Mouse (Mus musculus): ENCODE measurements at regions not wholly inside any gene's neighbourhood (a gene's known extent, or its start where the extent isn't known, plus 50 kb on each side); places are given as distances from the start of the nearest gene placed in this dataset.
"Not testable (repeated sequence)": the region's sequence is repeated elsewhere in the genome, so short reads cannot be mapped to it uniquely, and the experiment has no call there.

DNA sequence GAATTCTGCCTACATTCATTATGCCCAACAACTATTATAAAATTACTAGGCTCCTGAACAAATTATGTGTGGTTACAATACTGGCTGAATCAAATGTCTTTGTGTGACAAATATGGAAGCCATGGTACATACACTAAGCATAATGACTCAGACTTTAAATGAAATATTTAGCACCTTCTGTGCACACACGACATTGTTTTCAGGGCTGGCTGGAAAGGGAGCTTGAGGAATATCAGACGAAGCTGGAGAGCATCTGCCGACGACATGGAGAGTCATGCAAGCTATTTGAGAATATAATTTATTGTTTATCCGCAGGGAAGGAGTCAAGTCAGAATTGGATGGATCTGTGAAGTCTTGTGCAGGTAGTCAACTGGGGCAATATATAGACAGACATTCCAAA is 955.4 kb upstream of the Gm10801 start:
- intact Hi-C loops (cut with DNase I): loop anchor here (5.0 kb wide), 1 partner anchor 239 kb away; no protein-coding TSS in a partner anchor
- DNase-seq (ENCODE audit: extremely low spot score in 1 of 2, low spot score in 2 of 2): no peak

DNA sequence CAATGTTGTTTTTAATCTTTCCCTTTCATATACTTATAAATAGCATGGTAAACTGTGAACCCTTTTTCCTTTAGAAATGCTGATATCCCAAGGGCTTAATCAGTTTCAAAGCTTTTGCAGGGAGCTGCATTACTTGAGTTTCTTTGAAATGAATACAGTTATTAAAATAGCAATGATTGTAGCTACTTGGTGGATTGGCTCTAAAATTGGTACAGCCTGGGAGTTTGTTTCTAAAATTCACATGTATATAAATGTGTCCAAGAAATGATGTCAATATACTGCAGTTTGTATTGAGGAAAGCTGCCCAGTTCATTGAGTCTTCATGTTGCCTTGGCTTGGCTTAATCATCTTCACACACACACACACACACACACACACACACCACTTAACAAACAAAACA is 954.8 kb upstream of the Gm10801 start:
- intact Hi-C loops (cut with DNase I): loop anchor here (5.0 kb wide), 1 partner anchor 240 kb away; no protein-coding TSS in a partner anchor
- DNase-seq (ENCODE audit: extremely low spot score in 1 of 2, low spot score in 2 of 2): peak in 1 of 2 experiments; percentile 16

DNA sequence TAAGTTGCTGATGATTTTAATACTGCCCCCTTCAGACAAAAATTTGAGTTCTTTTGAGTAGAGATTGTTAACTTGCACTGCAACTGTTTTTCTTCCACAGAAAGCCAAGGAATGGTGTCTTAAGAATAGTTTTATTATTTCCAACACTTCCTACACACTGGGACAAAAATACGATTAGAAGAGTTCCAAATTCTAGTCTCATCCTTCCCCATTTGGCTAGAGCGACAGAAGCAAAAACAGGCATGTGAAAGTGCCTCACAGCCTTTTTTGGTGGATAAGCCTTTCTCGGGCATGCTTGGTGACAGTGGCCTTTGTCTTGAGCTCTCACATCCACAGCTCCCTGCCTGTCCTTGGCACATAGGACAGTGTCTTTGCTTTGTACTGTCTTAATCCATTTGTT is 954.3 kb upstream of the Gm10801 start:
- intact Hi-C loops (cut with DNase I): loop anchor here (5.0 kb wide), 1 partner anchor 240 kb away; no protein-coding TSS in a partner anchor
- peak in 1 of 2 experiments; percentile 24 for DNase-seq (ENCODE audit: extremely low spot score in 1 of 2, low spot score in 2 of 2)

DNA sequence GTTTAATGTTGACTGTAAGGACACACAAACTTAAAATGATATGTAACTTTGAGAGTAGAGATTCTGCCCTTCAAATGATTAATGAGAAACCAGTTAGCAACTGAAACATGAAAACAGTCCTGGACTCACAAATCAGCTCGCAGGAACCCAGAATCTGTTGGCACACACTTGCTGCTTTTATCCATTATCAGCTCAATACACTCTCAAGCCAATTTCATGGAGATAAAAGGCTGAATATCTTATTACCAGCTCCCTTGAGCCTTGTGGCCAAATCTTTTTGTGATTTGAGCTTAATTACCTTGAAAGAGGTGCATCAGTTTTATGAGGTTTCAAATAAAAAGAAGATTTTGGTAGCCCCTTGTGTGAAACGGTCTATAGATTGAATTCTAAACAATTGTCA is 936.9 kb upstream of the Gm10801 start:
- intact Hi-C loops (cut with DNase I): no loop called here
- DNase-seq (ENCODE audit: extremely low spot score in 1 of 2, low spot score in 2 of 2): no peak

DNA sequence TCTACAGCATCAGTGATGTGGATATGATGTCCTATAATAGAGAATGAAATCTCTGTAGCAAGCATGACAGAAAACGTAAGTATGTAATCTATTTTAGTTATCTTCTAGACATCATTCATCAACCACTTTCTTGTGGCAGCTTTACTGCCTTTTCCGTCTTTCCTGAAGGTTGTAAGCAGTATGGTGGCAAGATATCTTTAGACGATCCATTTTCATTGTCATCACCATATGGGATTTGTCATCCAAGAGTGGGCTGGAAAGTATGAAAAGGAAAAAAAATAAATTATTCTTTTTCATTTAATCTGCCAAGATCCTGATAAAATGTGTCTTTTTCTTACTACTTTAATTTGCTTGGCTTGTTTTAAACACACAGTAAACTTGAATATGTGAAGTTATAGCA is 893.2 kb upstream of the Gm10801 start:
- peak in 1 of 2 experiments; percentile 2 for DNase-seq (ENCODE audit: extremely low spot score in 1 of 2, low spot score in 2 of 2)
- intact Hi-C loops (cut with DNase I): no loop called here

DNA sequence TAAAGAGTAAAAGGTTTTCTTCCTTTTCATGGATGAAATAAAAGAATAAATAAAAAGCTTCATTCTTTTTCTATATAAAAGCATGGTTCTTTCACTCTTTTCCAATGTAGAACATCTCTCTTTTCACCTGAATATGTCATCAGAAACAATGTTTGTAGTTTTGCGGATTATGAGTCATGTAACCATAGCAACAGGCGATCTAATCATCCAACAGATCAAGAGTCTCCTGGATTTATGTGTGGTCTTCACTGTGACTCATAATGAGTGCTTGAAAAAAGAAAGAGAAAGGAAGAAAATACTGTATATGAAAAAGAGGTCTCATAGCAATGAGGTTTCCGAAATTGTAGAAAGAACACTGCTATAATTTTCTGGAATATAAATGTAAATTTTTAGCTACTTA is 884.1 kb upstream of the Gm10801 start:
- no peak for DNase-seq (ENCODE audit: extremely low spot score in 1 of 2, low spot score in 2 of 2)
- intact Hi-C loops (cut with DNase I): no loop called here

DNA sequence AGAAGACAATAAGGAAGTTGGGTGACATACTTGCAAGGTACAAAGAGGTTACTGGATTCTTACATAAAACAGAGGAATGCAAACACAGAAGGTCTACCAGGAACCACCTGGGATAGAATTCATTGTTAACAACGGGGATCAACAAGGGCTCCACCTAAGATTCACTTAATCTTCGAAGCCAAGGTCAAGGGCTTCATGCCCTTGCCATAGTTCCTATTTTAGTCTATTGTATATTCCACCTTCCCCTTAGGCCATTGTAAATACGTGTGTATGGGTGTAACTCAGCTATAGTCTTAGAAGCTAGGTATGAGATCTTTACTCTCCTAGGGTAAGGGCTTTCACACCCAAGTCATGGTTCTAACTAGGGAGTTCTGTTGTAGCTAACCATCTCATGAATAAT is 882.0 kb upstream of the Gm10801 start:
- DNase-seq (ENCODE audit: extremely low spot score in 1 of 2, low spot score in 2 of 2); intact Hi-C loops (cut with DNase I): not testable (repeated sequence)

Data from left cerebral cortex, postnatal 10 days (tissue).